Mouse (Mus musculus) CH12.LX (cell line): ENCODE measurements around the gene Mical3. TPM values are rescaled to one million over a fixed set of nuclear protein-coding genes. Genes with fewer than 3 reads are reported as not detected.

Experiments
- DNase-seq: peaks from one replicate; pipeline ENCODE4 v3.0.0-alpha.2; 2013; ENCODE audit errors: extremely low read depth
- H3K27ac ChIP-seq: 2 replicates; pipeline ENCODE4 v1.5.1; 2012; ENCODE audit warnings: low read depth, mild to moderate bottlenecking, control low read depth, moderate library complexity; ENCODE audit not compliant: insufficient read depth
- H3K27me3 ChIP-seq: replicated peaks from 2 replicates; pipeline ENCODE3; 2012; ENCODE audit warnings: inconsistent platforms
- H3K36me3 ChIP-seq, 2 experiments: replicated peaks in 1 of 2; 2 replicates each; pipeline versions ENCODE3 to v1.6.1; 2012; ENCODE audit warnings: inconsistent platforms in 1 of 2, low read length in 1 of 2, mild to moderate bottlenecking in 1 of 2, mixed read lengths in 1 of 2, moderate library complexity in 1 of 2; ENCODE audit not compliant: control insufficient read depth in 1 of 2, insufficient read depth in 1 of 2
- H3K4me1 ChIP-seq, 2 experiments: 2 replicates each; pipeline ENCODE4 v1.6.1; 2012; ENCODE audit warnings: inconsistent platforms in 1 of 2, moderate library complexity in 1 of 2; ENCODE audit not compliant: insufficient read depth in 2 of 2, control insufficient read depth in 1 of 2
- H3K4me2 ChIP-seq: 2 replicates; pipeline ENCODE4 v1.6.1; 2012; ENCODE audit warnings: low read depth, mild to moderate bottlenecking, control low read depth; ENCODE audit not compliant: poor library complexity, insufficient read depth, severe bottlenecking
- H3K4me3 ChIP-seq, 3 experiments: fragments of 150-350 bp in 1 of 3; sonication (generic) in 1 of 3; replicated peaks in 1 of 3; 2 replicates each; pipeline versions ENCODE3 to v1.5.1; 2011 to 2012; ENCODE audit warnings: low read depth in 2 of 3, low read length in 2 of 3, mild to moderate bottlenecking in 2 of 3, moderate library complexity in 2 of 3, control low read depth in 1 of 3, improper control_type of control experiment in 1 of 3, inconsistent platforms in 1 of 3, mixed read lengths in 1 of 3; ENCODE audit not compliant: poor library complexity in 1 of 3
- H3K79me2 ChIP-seq: replicated peaks from 2 replicates; pipeline ENCODE4 v1.6.1; 2012; ENCODE audit warnings: mild to moderate bottlenecking, moderate library complexity; ENCODE audit not compliant: control insufficient read depth, poor library complexity, insufficient read depth, severe bottlenecking; ENCODE audit errors: extremely low read depth
- H3K9ac ChIP-seq: 2 replicates; pipeline ENCODE4 v1.6.1; 2012; ENCODE audit warnings: low read depth, mild to moderate bottlenecking, control low read depth, moderate library complexity; ENCODE audit not compliant: insufficient read depth
- H3K9me3 ChIP-seq: replicated peaks from 2 replicates; pipeline ENCODE3; 2012; ENCODE audit warnings: low read length, inconsistent platforms, mixed read lengths
- CHD1 ChIP-seq: IDR thresholded peaks from 2 replicates; pipeline ENCODE4 v1.6.1; 2012; ENCODE audit warnings: low read depth, low read length, improper control_type of control experiment, inconsistent platforms
- CHD2 ChIP-seq: IDR thresholded peaks from 2 replicates; pipeline ENCODE4 v1.6.1; 2011; ENCODE audit warnings: low read length, improper control_type of control experiment
- ELF1 ChIP-seq: IDR thresholded peaks from 2 replicates; pipeline ENCODE4 v1.6.1; 2014; ENCODE audit warnings: low read depth, mild to moderate bottlenecking, inconsistent platforms, low read length, improper control_type of control experiment
- EP300 ChIP-seq: IDR thresholded peaks from 2 replicates; pipeline ENCODE4 v1.6.1; 2011; ENCODE audit warnings: low read length, improper control_type of control experiment
- GABPA ChIP-seq: IDR thresholded peaks from 2 replicates; pipeline ENCODE4 v1.6.1; 2012; ENCODE audit warnings: low read depth, low read length, improper control_type of control experiment, inconsistent platforms; ENCODE audit not compliant: insufficient replicate concordance
- IRF4 ChIP-seq: IDR thresholded peaks from 2 replicates; pipeline ENCODE4 v1.6.1; 2014; ENCODE audit warnings: low read depth, mild to moderate bottlenecking, inconsistent platforms, low read length, improper control_type of control experiment
- JUND ChIP-seq: conservative IDR thresholded peaks from 2 replicates; pipeline ENCODE4 v1.6.1; 2011; ENCODE audit warnings: low read depth, low read length, improper control_type of control experiment
- MEF2A ChIP-seq: IDR thresholded peaks from 2 replicates; pipeline ENCODE4 v1.6.1; 2014; ENCODE audit warnings: low read depth, mild to moderate bottlenecking, inconsistent platforms, low read length, improper control_type of control experiment, borderline replicate concordance
- MXI1 ChIP-seq: IDR thresholded peaks from 2 replicates; pipeline ENCODE4 v1.6.1; 2011; ENCODE audit warnings: mild to moderate bottlenecking, low read depth, low read length, improper control_type of control experiment
- PAX5 ChIP-seq: IDR thresholded peaks from 2 replicates; pipeline ENCODE4 v1.6.1; 2012; ENCODE audit warnings: low read length, inconsistent platforms, mixed read lengths
- POLR2A ChIP-seq: IDR thresholded peaks from 2 replicates; pipeline ENCODE4 v1.6.1; 2011; ENCODE audit warnings: low read depth, mild to moderate bottlenecking, improper control_type of control experiment, low read length
- POLR2AphosphoS2 ChIP-seq: IDR thresholded peaks from 2 replicates; pipeline ENCODE4 v1.6.1; 2011; ENCODE audit warnings: low read depth, low read length, improper control_type of control experiment
- RCOR1 ChIP-seq: conservative IDR thresholded peaks from 2 replicates; pipeline ENCODE4 v1.6.1; 2012; ENCODE audit warnings: low read depth, mild to moderate bottlenecking, inconsistent platforms, low read length, improper control_type of control experiment
- SMC3 ChIP-seq: IDR thresholded peaks from 2 replicates; pipeline ENCODE4 v1.6.1; 2011; ENCODE audit warnings: low read depth, low read length, improper control_type of control experiment
- TCF12 ChIP-seq: IDR thresholded peaks from 2 replicates; pipeline ENCODE4 v1.6.1; 2014; ENCODE audit warnings: low read depth, mild to moderate bottlenecking, inconsistent platforms, low read length, improper control_type of control experiment
- USF2 ChIP-seq: conservative IDR thresholded peaks from 2 replicates; pipeline ENCODE4 v1.6.1; 2011; ENCODE audit warnings: low read depth, low read length, improper control_type of control experiment
- ZKSCAN1 ChIP-seq: IDR thresholded peaks from 2 replicates; pipeline ENCODE4 v1.6.1; 2012; ENCODE audit warnings: low read depth, inconsistent platforms, low read length, improper control_type of control experiment, borderline replicate concordance
- ZMIZ1 ChIP-seq: IDR thresholded peaks from 2 replicates; pipeline ENCODE4 v1.6.1; 2012; ENCODE audit warnings: low read depth, mild to moderate bottlenecking, inconsistent platforms, low read length, improper control_type of control experiment
- ZNF384 ChIP-seq: IDR thresholded peaks from 2 replicates; pipeline ENCODE4 v1.6.1; 2012; ENCODE audit warnings: low read depth, low read length, improper control_type of control experiment, inconsistent platforms
- dilution Hi-C: fragments of 300-500 bp; cut with MboI; formaldehyde crosslinking; loops from 2 replicates; pipeline ENCODE4 v1.14.3; 2020; ENCODE audit warnings: low sequenced_read_pairs; ENCODE audit not compliant: extremely low pct_unique_long_range_greater_than_20kb, extremely low pct_ligation_motif_present
- in situ Hi-C: fragments of 300-500 bp; cut with MboI; formaldehyde crosslinking; loops from 3 replicates; pipeline ENCODE4 v1.14.3; 2019; ENCODE audit warnings: low sequenced_read_pairs, low pct_ligation_motif_present, low pct_unique_long_range_greater_than_20kb, mixed read lengths
- polyA plus RNA-seq: library from polyadenylated mRNA; unstranded; fragments of >175 nt; gene quantifications from 2 replicates; pipeline ENCODE4 v1.2.1, GENCODE M21; 2012; ENCODE audit warnings: low read depth; ENCODE audit not compliant: insufficient read length
- total RNA-seq, 2 experiments: library from RNA; depleted of rRNA; stranded (reverse); fragments of 300-350 nt in 1 of 2; fragments of >200 nt in 1 of 2; gene quantifications; 2 replicates each; pipeline ENCODE4 v1.2.3; 2012 to 2014

Mical3 gene
- total and polyA plus RNA-seq, 3 experiments: 10.2 to 56.3 (median 26.8) TPM

DNA sequence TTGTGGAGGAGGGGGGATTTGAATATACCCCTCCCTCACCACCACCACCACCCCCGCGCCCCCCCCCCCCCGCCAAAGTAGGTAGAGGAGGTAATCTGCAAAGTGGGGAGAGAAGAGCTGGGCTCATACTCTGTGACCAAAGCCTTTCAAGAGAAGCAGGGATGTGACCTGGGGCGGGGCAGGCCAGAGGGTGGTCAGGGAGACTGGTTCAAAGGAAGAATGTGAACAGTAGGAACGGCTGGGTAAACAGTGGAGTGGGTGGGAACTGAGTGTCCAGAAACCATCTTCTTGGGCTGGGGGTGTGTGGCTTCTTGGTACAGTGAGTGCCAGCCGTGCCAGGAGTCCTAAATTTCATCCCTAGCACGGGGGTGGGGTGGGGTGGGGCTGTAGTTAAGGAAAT, 10.0 kb downstream of the Mical3 start:
- in situ Hi-C loops (no loop called here), dilution Hi-C loops (no loop called here)
- H3K36me3 ChIP-seq: no peaks in the 10 kb centered on the region
- H3K4me2 ChIP-seq: no peak overlapping the region
- TF ChIP-seq POLR2AphosphoS2: no peak
- no peak for TF ChIP-seq POLR2A
- no peak for TF ChIP-seq SMC3
- TF ChIP-seq USF2: no peak
- TF ChIP-seq GABPA: no peak
- TF ChIP-seq PAX5: no peak
- TF ChIP-seq JUND: no peak
- no peak for TF ChIP-seq CHD2
- no peak for TF ChIP-seq ZNF384
- no peak for TF ChIP-seq CHD1
- TF ChIP-seq TCF12: no peak
- no peak for TF ChIP-seq MXI1
- no peak for TF ChIP-seq ZKSCAN1
- no peak for TF ChIP-seq EP300
- TF ChIP-seq ELF1: no peak
- TF ChIP-seq MEF2A: no peak
- no peak for TF ChIP-seq IRF4
- no peak for TF ChIP-seq RCOR1
- TF ChIP-seq ZMIZ1: no peak
- H3K9ac ChIP-seq: no peak overlapping the region
- no peak overlapping the region for H3K4me3 ChIP-seq
- no peaks in the 10 kb centered on the region for H3K27me3 ChIP-seq
- H3K9me3 ChIP-seq: peaks cover 3% of the 10 kb centered on the region
- no peak overlapping the region for H3K27ac ChIP-seq
- no peak for DNase-seq
- H3K4me1 ChIP-seq: peaks cover 3 to 32% of the 10 kb centered on the region in 2 experiments; a peak in 3 of 4 replicates
- no peaks in the 10 kb centered on the region for H3K79me2 ChIP-seq

DNA sequence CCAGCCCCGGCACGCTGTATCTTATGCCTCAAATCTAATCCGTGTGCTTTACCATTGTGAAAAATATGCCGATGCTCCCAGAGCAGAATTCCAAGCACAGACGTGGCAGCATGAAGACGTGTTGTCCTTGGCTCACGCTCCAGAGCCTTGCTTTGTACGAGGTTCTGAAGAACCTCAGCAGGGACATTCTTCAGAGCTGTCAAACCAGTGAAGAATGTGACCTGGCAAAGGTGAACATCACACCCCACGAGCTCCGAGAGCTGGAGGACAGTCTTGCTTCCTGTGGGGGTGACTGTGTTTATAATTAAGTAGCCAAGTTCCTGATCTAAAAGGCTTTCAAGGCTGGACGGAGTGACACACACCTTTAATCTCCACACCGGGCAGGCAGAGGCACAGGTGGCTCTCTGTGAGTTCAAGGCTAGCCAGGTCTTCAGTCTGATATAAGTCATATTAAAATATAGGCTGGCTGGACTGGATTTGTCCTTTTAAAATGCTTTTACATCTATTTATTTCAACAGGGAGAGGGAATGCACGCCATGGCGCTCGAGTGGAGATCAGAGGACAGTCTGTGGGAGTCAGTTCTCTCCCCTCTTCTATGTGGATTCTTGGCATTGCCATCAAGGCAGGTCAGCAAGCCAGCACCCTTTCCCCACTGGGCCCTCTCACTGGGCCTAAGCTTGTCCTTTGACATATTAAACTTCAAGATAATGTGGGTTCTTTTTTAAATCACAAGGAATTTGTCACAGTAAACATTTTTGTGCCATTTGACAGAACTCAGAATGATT, 12.6 kb downstream of the Mical3 start:
- peaks cover 3 to 28% of the 10 kb centered on the region in 2 experiments; a peak in 3 of 4 replicates for H3K4me1 ChIP-seq
- no peaks in the 10 kb centered on the region for H3K27me3 ChIP-seq
- H3K4me3 ChIP-seq: no peak overlapping the region
- no peak overlapping the region for H3K9ac ChIP-seq
- no peaks in the 10 kb centered on the region for H3K79me2 ChIP-seq
- peaks cover 3% of the 10 kb centered on the region for H3K9me3 ChIP-seq
- no peak overlapping the region for H3K4me2 ChIP-seq
- dilution Hi-C loops: no loop called here
- H3K36me3 ChIP-seq: no peaks in the 10 kb centered on the region
- in situ Hi-C loops: no loop called here
- no peak for DNase-seq
- H3K27ac ChIP-seq: no peak overlapping the region
- TF ChIP-seq PAX5: no peak
- TF ChIP-seq, all 38 proteins: peak for 0
